Mouse (Mus musculus): Measurements from ENCODE around the gene Prr11. TPM values are rescaled to one million over a fixed set of nuclear protein-coding genes. Genes with fewer than 3 reads are reported as not detected.
A peak's percentile ranks its signal among the peaks of the same experiment; 100 is the strongest.

Prr11 gene
- polyA plus RNA-seq, 1 experiment from 2014 or later: 19.6 TPM

DNA sequence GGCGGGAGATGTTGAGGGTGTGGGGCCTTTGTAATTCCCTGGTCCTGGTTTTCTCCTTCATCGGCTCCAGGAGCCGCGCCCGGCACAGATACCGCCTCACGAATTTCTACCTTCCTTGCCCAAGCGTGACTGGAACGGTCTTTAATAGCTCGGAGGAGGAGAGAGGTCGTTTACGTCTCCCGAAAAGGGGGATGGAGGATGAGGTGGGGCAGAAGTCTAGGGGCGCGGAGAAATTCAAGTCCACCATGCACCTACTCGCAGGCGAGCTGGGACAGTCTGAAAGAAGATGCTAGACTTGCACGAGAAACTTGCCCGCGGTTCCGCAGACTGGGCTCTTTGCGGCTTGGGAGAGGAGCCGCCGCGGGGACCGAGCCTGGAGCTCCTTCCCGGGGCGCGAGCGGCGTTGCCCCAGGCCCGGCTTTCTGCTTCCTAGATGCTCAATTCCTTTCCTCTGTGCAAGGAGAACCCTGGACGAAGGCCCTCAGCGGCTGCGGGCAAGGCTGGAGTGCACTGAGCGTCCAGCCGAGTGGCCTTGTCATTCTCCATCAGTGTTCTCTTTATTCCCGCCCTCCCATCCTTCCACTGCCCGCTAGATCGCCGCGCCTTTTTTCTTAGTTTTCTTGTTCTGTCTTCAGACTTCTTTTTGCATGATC is 1.1 kb upstream of the Prr11 start:
- Histone ChIP-seq H3K4me2 (replicated peaks; ENCODE audit: low read depth, low read length) (peak overlapping the region; percentile 53), H3K9ac (ENCODE audit: low read depth, low read length) (peak overlapping the region; percentile 90), H3K27ac (ENCODE audit: low read depth, low read length) (peak overlapping the region; percentile 91), H3K27me3 (ENCODE audit: control insufficient read depth, insufficient read depth, low read length) (no peaks in the 10 kb centered on the region), H3K9me3 (ENCODE audit: control insufficient read depth, low read length) (no peaks in the 10 kb centered on the region), H3K4me3 (ENCODE audit: low read depth, low read length) (peak overlapping the region; percentile 72), H3K36me3 (ENCODE audit: control insufficient read depth, insufficient read depth, low read length) (no peaks in the 10 kb centered on the region; the same call in 1 of the 2 replicates), H3K4me1 (replicated peaks; ENCODE audit: control insufficient read depth, insufficient read depth, low read length) (no peaks in the 10 kb centered on the region)
- DNase-seq (ENCODE audit: low spot score) (peak; percentile 68), ATAC-seq (ENCODE audit: low FRiP score) (peak; percentile 10)
- 0% methylated on average over 42 of the region's 42 CpGs for WGBS

GRCm38 (mm10) chr11:87108755-87109518 is 429 bp upstream of the Prr11 start, which contains the start of gene Ska2:
Ska2 (plus strand) TSS chr11:87109234.
- H3K36me3 ChIP-seq (ENCODE audit: control insufficient read depth, insufficient read depth, low read length): peaks cover 3% of the 10 kb centered on the region; the same call in 1 of the 2 replicates
- WGBS: under 1% methylated on average over 40 of the region's 40 CpGs

DNA sequence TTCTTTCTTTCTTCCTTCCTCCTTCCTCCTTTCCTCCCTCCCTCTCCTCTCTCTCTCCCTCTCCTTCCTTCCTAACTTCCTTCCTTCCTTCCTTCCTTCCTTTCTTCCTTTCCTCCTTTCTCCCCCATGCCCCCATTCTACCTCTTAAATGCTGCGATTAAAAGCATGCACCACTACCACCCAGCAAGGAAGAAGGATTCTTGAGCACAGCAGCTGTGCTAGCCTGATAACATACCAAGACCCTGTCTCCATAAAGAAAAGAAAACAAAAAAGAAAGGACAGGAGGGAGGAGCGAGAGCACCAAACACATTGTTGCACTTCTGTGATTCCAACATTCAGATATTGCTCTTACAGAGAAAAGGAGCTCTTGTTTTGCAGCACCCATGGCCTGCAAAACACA is 21.4 kb downstream of the Prr11 start:
- DNase-seq (ENCODE audit: low spot score): peak; percentile 10
- peaks cover 4% of the 10 kb centered on the region for H3K4me1 ChIP-seq (replicated peaks; ENCODE audit: control insufficient read depth, insufficient read depth, low read length)
- peak overlapping the region; percentile 98 for H3K4me3 ChIP-seq (ENCODE audit: low read depth, low read length)
- H3K4me2 ChIP-seq (replicated peaks; ENCODE audit: low read depth, low read length): peak overlapping the region; percentile 90
- ATAC-seq (ENCODE audit: low FRiP score): no peak
- 0 out of 2 replicates have a peak, but pooled peaks cover 2% of the 10 kb centered on the region for H3K36me3 ChIP-seq (ENCODE audit: control insufficient read depth, insufficient read depth, low read length)
- no peak overlapping the region for H3K27ac ChIP-seq (ENCODE audit: low read depth, low read length)
- H3K27me3 ChIP-seq (ENCODE audit: control insufficient read depth, insufficient read depth, low read length): no peaks in the 10 kb centered on the region
- H3K9ac ChIP-seq (ENCODE audit: low read depth, low read length): peak overlapping the region; percentile 85; the same call in 1 of the 2 replicates
- no peaks in the 10 kb centered on the region for H3K9me3 ChIP-seq (ENCODE audit: control insufficient read depth, low read length)
- 66% methylated on average over 2 of the region's 2 CpGs for WGBS

More at GRCm38 (mm10) chr11:87108755-87109518, 429 bp upstream of the Prr11 start, which contains the start of gene Ska2:
- Histone ChIP-seq H3K4me3 (ENCODE audit: low read depth, low read length) (peak within 1 kb of the TSS; percentile 72), H3K4me2 (replicated peaks; ENCODE audit: low read depth, low read length) (peak within 1 kb of the TSS; percentile 53), H3K27ac (ENCODE audit: low read depth, low read length) (peak within 1 kb of the TSS; percentile 91), H3K27me3 (ENCODE audit: control insufficient read depth, insufficient read depth, low read length) (no peaks in the 10 kb centered on the region), H3K4me1 (replicated peaks; ENCODE audit: control insufficient read depth, insufficient read depth, low read length) (no peaks in the 10 kb centered on the region), H3K9ac (ENCODE audit: low read depth, low read length) (peak within 1 kb of the TSS; percentile 90), H3K9me3 (ENCODE audit: control insufficient read depth, low read length) (no peaks in the 10 kb centered on the region)
- peak; percentile 100 for ATAC-seq (ENCODE audit: low FRiP score)
- peak; percentile 97 for DNase-seq (ENCODE audit: low spot score)

DNA sequence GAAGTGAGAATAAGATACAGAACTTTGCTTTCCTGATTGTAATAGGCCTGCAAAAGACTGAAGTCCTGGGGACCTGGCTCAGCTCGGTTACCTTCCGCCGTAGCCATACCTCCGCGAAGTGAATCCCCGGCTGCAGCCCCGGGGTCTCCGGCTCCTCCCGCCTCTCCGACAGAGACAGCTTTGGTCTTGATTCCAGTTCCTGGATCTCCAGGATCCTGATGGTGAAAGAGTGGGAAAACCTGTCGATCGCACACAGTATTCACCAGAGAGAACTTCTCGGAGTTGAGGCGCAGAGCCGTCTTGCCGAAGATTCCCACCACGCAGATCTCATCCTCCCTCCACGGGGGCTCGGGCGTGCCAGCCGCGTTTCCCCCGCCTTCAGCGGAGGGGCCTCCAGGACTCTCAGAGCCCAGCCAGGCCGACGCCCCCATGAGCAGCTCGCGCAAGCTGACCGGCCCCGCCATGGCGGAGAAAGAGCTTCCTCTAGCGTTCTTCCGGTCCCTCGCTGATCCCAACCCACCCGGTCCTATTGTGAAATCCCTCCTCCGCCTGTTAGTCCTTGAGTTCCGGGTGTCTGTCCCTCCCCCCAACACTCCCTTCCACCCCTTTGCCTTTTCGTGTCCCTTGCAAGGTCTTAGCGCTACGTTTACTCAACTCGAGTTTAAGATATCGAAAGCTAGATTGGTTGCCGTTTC is 22.1 kb downstream of the Prr11 start, which contains the start of gene Smg8:
Smg8 (minus strand) TSS at position 485 of the 695 bp plus-strand sequence.
- H3K27ac ChIP-seq (ENCODE audit: low read depth, low read length): no peak within 1 kb of the TSS
- H3K4me2 ChIP-seq (replicated peaks; ENCODE audit: low read depth, low read length): peak within 1 kb of the TSS; percentile 90
- peak; percentile 64 for ATAC-seq (ENCODE audit: low FRiP score)

GRCm38 (mm10) chr11:87085461-87085860 is 23.0 kb downstream of the Prr11 start:
- no peak for ATAC-seq (ENCODE audit: low FRiP score)
- H3K36me3 ChIP-seq (ENCODE audit: control insufficient read depth, insufficient read depth, low read length): peaks cover 8% of the 10 kb centered on the region; the same call in 1 of the 2 replicates
- peaks cover 4% of the 10 kb centered on the region for H3K4me1 ChIP-seq (replicated peaks; ENCODE audit: control insufficient read depth, insufficient read depth, low read length)
- H3K4me2 ChIP-seq (replicated peaks; ENCODE audit: low read depth, low read length): peak overlapping the region; percentile 90
- no peaks in the 10 kb centered on the region for H3K9me3 ChIP-seq (ENCODE audit: control insufficient read depth, low read length)
- no peak overlapping the region for H3K27ac ChIP-seq (ENCODE audit: low read depth, low read length)
- no peaks in the 10 kb centered on the region for H3K27me3 ChIP-seq (ENCODE audit: control insufficient read depth, insufficient read depth, low read length)
- 91% methylated on average over 13 of the region's 13 CpGs for WGBS
- peak overlapping the region; percentile 98 for H3K4me3 ChIP-seq (ENCODE audit: low read depth, low read length)
- no peak for DNase-seq (ENCODE audit: low spot score)
- H3K9ac ChIP-seq (ENCODE audit: low read depth, low read length): no peak overlapping the region

More for the DNA sequence above, 22.1 kb downstream of the Prr11 start, which contains the start of gene Smg8:
- 1% methylated on average over 43 of the region's 43 CpGs for WGBS
- Histone ChIP-seq H3K27me3 (ENCODE audit: control insufficient read depth, insufficient read depth, low read length) (no peaks in the 10 kb centered on the region), H3K36me3 (ENCODE audit: control insufficient read depth, insufficient read depth, low read length) (0 out of 2 replicates have a peak, but pooled peaks cover 2% of the 10 kb centered on the region), H3K9me3 (ENCODE audit: control insufficient read depth, low read length) (no peaks in the 10 kb centered on the region), H3K9ac (ENCODE audit: low read depth, low read length) (peak within 1 kb of the TSS; percentile 85), H3K4me3 (ENCODE audit: low read depth, low read length) (peak within 1 kb of the TSS; percentile 98), H3K4me1 (replicated peaks; ENCODE audit: control insufficient read depth, insufficient read depth, low read length) (peaks cover 4% of the 10 kb centered on the region)
- DNase-seq (ENCODE audit: low spot score): peak; percentile 83

DNA sequence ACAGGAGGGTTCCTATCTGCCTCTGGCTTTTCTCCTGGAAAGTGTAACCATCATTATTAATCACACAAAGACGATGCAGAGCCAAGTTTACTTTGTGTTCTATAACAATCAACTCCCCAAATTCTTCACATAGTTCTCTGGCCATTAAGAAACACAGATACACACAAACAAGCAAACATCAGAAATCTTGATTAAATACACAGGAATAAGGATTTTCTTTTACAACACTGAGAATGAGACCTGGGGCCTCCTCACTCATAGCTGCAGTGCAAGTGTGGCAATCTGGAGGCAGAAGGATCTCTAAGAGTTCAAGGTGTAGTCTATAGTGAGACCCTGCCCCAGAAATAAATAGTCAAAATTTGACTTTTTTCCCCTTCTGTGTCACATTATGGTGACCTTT is 24.8 kb downstream of the Prr11 start:
- peaks cover 15% of the 10 kb centered on the region for H3K36me3 ChIP-seq (ENCODE audit: control insufficient read depth, insufficient read depth, low read length)
- no peaks in the 10 kb centered on the region for H3K27me3 ChIP-seq (ENCODE audit: control insufficient read depth, insufficient read depth, low read length)
- no peak overlapping the region for H3K9ac ChIP-seq (ENCODE audit: low read depth, low read length)
- H3K4me3 ChIP-seq (ENCODE audit: low read depth, low read length): no peak overlapping the region
- peaks cover 4% of the 10 kb centered on the region for H3K4me1 ChIP-seq (replicated peaks; ENCODE audit: control insufficient read depth, insufficient read depth, low read length)
- ATAC-seq (ENCODE audit: low FRiP score) (no peak), DNase-seq (ENCODE audit: low spot score) (no peak)
- no peak overlapping the region for H3K4me2 ChIP-seq (replicated peaks; ENCODE audit: low read depth, low read length)
- no peaks in the 10 kb centered on the region for H3K9me3 ChIP-seq (ENCODE audit: control insufficient read depth, low read length)
- no peak overlapping the region for H3K27ac ChIP-seq (ENCODE audit: low read depth, low read length)
- 88% methylated on average over 1 of the region's 1 CpGs for WGBS

- Histone ChIP-seq H3K4me2 (replicated peaks; ENCODE audit: low read depth, low read length) (peak within 1 kb of the TSS; percentile 65), H3K36me3 (ENCODE audit: control insufficient read depth, insufficient read depth, low read length) (no peaks in the 10 kb centered on the region), H3K9me3 (ENCODE audit: control insufficient read depth, low read length) (no peaks in the 10 kb centered on the region), H3K27me3 (ENCODE audit: control insufficient read depth, insufficient read depth, low read length) (no peaks in the 10 kb centered on the region), H3K4me1 (replicated peaks; ENCODE audit: control insufficient read depth, insufficient read depth, low read length) (no peaks in the 10 kb centered on the region; the same call in 1 of the 2 replicates), H3K27ac (ENCODE audit: low read depth, low read length) (peak within 1 kb of the TSS; percentile 98), H3K4me3 (ENCODE audit: low read depth, low read length) (peak within 1 kb of the TSS; percentile 76), H3K9ac (ENCODE audit: low read depth, low read length) (peak within 1 kb of the TSS; percentile 95)
- ATAC-seq (ENCODE audit: low FRiP score) (peak; percentile 96), DNase-seq (ENCODE audit: low spot score) (peak; percentile 95)
- 1% methylated on average over 43 of the region's 43 CpGs for WGBS
Measured at GRCm38 (mm10) chr11:87073866-87074440, 34.6 kb downstream of the Prr11 start, which contains the start of gene Gdpd1. Gdpd1 (minus strand) TSS chr11:87074062.

DNA sequence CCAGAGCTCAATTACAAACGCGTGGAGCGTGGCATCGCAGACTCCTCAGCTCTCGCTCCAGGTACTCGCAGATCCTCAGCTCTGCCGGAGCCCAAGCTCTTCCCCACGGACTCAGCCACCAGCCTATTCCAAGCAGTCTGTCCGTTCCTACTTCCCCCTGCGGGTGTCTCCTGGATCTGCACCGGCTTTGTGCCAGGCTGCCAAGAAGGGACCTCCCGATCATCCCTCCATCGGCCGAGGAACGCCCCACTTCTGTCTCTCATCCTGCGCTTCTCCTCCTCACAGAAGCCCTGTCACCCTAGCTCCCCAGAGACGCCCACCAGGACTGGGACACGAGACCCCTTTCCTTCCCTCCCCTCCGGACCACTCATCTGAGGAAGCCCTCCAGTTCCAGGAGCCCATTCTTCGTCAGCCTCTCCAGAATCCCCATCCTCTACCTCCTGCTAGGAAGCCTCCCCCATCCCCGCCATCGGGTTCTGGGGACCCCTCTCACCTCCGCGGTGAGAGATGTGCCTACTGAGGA is 35.1 kb downstream of the Prr11 start:
- DNase-seq (ENCODE audit: low spot score): peak; percentile 80
- H3K36me3 ChIP-seq (ENCODE audit: control insufficient read depth, insufficient read depth, low read length): no peaks in the 10 kb centered on the region
- H3K9me3 ChIP-seq (ENCODE audit: control insufficient read depth, low read length): no peaks in the 10 kb centered on the region
- peak; percentile 73 for ATAC-seq (ENCODE audit: low FRiP score)
- no peaks in the 10 kb centered on the region; the same call in 1 of the 2 replicates for H3K4me1 ChIP-seq (replicated peaks; ENCODE audit: control insufficient read depth, insufficient read depth, low read length)
- peak overlapping the region; percentile 95 for H3K9ac ChIP-seq (ENCODE audit: low read depth, low read length)
- H3K27me3 ChIP-seq (ENCODE audit: control insufficient read depth, insufficient read depth, low read length): no peaks in the 10 kb centered on the region
- H3K27ac ChIP-seq (ENCODE audit: low read depth, low read length): peak overlapping the region; percentile 98
- peak overlapping the region; percentile 65 for H3K4me2 ChIP-seq (replicated peaks; ENCODE audit: low read depth, low read length)
- WGBS: 1% methylated on average over 24 of the region's 24 CpGs
- H3K4me3 ChIP-seq (ENCODE audit: low read depth, low read length): peak overlapping the region; percentile 76

Data from hindbrain, embryonic 11.5 days (tissue).